Comparison of ENCODE assay signal across 8 mouse cellular contexts in genomic region chr16:23107231-23107942, GRCm38 (mm10). TPM values are rescaled to one million over a fixed set of nuclear protein-coding genes. Genes with fewer than 3 reads are reported as not detected.
A peak's percentile ranks its signal among the peaks of the same experiment; 100 is the strongest.
DNase-seq lines count a peak whose midpoint lies in the region; ATAC-seq lines count a peak whose summit lies in the region.

TSS of gene Eif4a2 (plus strand) at chr16:23107444.

- H3K4me1 ChIP-seq in brown adipose tissue, adult 24 weeks (ENCODE audit: control insufficient read depth, insufficient read depth, insufficient read length, low read length) = no peaks in the 10 kb centered on the region
- H3K4me1 ChIP-seq in heart, embryonic 14.5 days (ENCODE audit: control insufficient read depth in 2 of 2, insufficient read depth in 2 of 2, low read length in 2 of 2) = peaks cover 0 to 19% of the 10 kb centered on the region in 2 experiments; a peak in 3 of 4 replicates
- peaks cover 51% of the 10 kb centered on the region for H3K4me1 ChIP-seq in liver, embryonic 13.5 days (replicated peaks)
- peaks cover 25% of the 10 kb centered on the region for H3K4me1 ChIP-seq in stomach, embryonic 16.5 days (ENCODE audit: control insufficient read depth, insufficient read depth, low read length)

- H3K9me3 ChIP-seq in heart, embryonic 14.5 days (ENCODE audit: control insufficient read depth, low read length) = no peaks in the 10 kb centered on the region
- no peaks in the 10 kb centered on the region for H3K9me3 ChIP-seq in liver, embryonic 13.5 days (replicated peaks)
- H3K9me3 ChIP-seq in stomach, embryonic 16.5 days (replicated peaks; ENCODE audit: control insufficient read depth, low read length) = no peaks in the 10 kb centered on the region

- peak within 1 kb of the TSS; percentile 99 for H3K27ac ChIP-seq in brown adipose tissue, adult 24 weeks (replicated peaks; ENCODE audit: low read depth, low read length)
- H3K27ac ChIP-seq in heart, embryonic 14.5 days (replicated peaks in 1 of 2; ENCODE audit: control insufficient read depth in 1 of 2, insufficient read depth in 1 of 2, low read depth in 2 of 2, low read length in 2 of 2) = peak within 1 kb of the TSS; percentile 94 to 99
- peak within 1 kb of the TSS; percentile 93 for H3K27ac ChIP-seq in liver, embryonic 13.5 days
- peak within 1 kb of the TSS; percentile 99 for H3K27ac ChIP-seq in stomach, embryonic 16.5 days (ENCODE audit: low read length)

- peak within 1 kb of the TSS; percentile 82 for H3K4me3 ChIP-seq in brown adipose tissue, adult 24 weeks (ENCODE audit: insufficient read depth, low read depth, low read length)
- H3K4me3 ChIP-seq in heart, embryonic 14.5 days (ENCODE audit: control insufficient read depth in 1 of 2, insufficient read depth in 1 of 2, low read depth in 1 of 2, low read length in 2 of 2) = peak within 1 kb of the TSS; percentile 84 to 98
- H3K4me3 ChIP-seq in liver, embryonic 13.5 days (replicated peaks) = peak within 1 kb of the TSS; percentile 75
- peak within 1 kb of the TSS; percentile 90 for H3K4me3 ChIP-seq in stomach, embryonic 16.5 days (replicated peaks; ENCODE audit: low read length)

- ATAC-seq in heart, embryonic 14.5 days (ENCODE audit: insufficient number of reproducible peaks, insufficient read depth, low FRiP score, low read depth) = peak; percentile 87
- peak; percentile 91 for ATAC-seq in liver, embryonic 13.5 days (ENCODE audit: low read depth)
- ATAC-seq in stomach, embryonic 16.5 days (ENCODE audit: insufficient read depth, low FRiP score) = peak; percentile 94

- H3K4me2 ChIP-seq in heart, embryonic 14.5 days (ENCODE audit: low read length) = peak within 1 kb of the TSS; percentile 96
- peak within 1 kb of the TSS; percentile 80 for H3K4me2 ChIP-seq in liver, embryonic 13.5 days
- peak within 1 kb of the TSS; percentile 96 for H3K4me2 ChIP-seq in stomach, embryonic 16.5 days (ENCODE audit: low read depth, low read length)

- DNase-seq in CD4-positive, CD25-positive, alpha-beta regulatory T cell, adult 2 months (ENCODE audit: low read depth, low spot score) = peak; percentile 95
- DNase-seq in fibroblast of lung, adult 2 months (ENCODE audit: low read depth) = peak; percentile 55
- DNase-seq in kidney, postnatal 14 days = peak; percentile 96
- DNase-seq in liver, embryonic 13.5 days = peak; percentile 89
- DNase-seq in neural tube, embryonic 10.5 days (ENCODE audit: extremely low spot score, low spot score) = peak; percentile 92

- peak within 1 kb of the TSS; percentile 99 for H3K9ac ChIP-seq in heart, embryonic 14.5 days (ENCODE audit: low read length)
- peak within 1 kb of the TSS; percentile 92 for H3K9ac ChIP-seq in liver, embryonic 13.5 days
- peak within 1 kb of the TSS; percentile 99 for H3K9ac ChIP-seq in stomach, embryonic 16.5 days (ENCODE audit: low read length)

- no peaks in the 10 kb centered on the region for H3K27me3 ChIP-seq in heart, embryonic 14.5 days (ENCODE audit: control insufficient read depth, insufficient read depth, low read length)
- H3K27me3 ChIP-seq in liver, embryonic 13.5 days = no peaks in the 10 kb centered on the region
- H3K27me3 ChIP-seq in stomach, embryonic 16.5 days (ENCODE audit: control insufficient read depth, insufficient read depth, low read length) = no peaks in the 10 kb centered on the region

- peaks cover 41% of the 10 kb centered on the region for H3K36me3 ChIP-seq in heart, embryonic 14.5 days (ENCODE audit: control insufficient read depth, insufficient read depth, low read length)
- peaks cover 44% of the 10 kb centered on the region for H3K36me3 ChIP-seq in liver, embryonic 13.5 days
- H3K36me3 ChIP-seq in stomach, embryonic 16.5 days (ENCODE audit: control insufficient read depth, insufficient read depth, low read length) = peaks cover 31% of the 10 kb centered on the region

- WGBS in heart, embryonic 14.5 days = under 1% methylated on average over 71 of the region's 71 CpGs
- under 1% methylated on average over 71 of the region's 71 CpGs for WGBS in liver, embryonic 13.5 days (ENCODE audit: insufficient replicate concordance)
- under 1% methylated on average over 71 of the region's 71 CpGs for WGBS in stomach, embryonic 16.5 days

RNA-seq across cellular contexts. Expression of gene Eif4a2, which starts in this region (rescaled TPM):
- polyA plus RNA-seq in brown adipose tissue, adult 24 weeks (2012; ENCODE audit: insufficient read depth, insufficient read length, missing spikeins) = 287 and 288 TPM in 2 replicates
- 174 and 182 TPM in 2 replicates for polyA plus RNA-seq in heart, embryonic 14.5 days (2014; fragmentation: Nextera tagmentation; extraction: Ambion mirVana)
- polyA plus RNA-seq in liver, embryonic 13.5 days (2015; fragmentation: Nextera tagmentation; extraction: Ambion mirVana) = 75.2 and 94.5 TPM in 2 replicates
- 244 and 257 TPM in 2 replicates for polyA plus RNA-seq in stomach, embryonic 16.5 days (2015; fragmentation: Nextera tagmentation; extraction: Ambion mirVana)

Comparison
In these comparisons a context has a peak if more than half of its experiments do, and no peak if none do; other contexts are left out.
1. Peak in every context shown above with its lines: DNase-seq, ATAC-seq, H3K4me3 ChIP-seq and H3K27ac ChIP-seq.